Mouse (Mus musculus): ENCODE results near the gene Msantd2.

Msantd2 gene

GRCm38 (mm10) chr9:37569231-37569835 is 80.2 kb downstream of the Msantd2 start:
- no peak for DNase-seq (ENCODE audit: low read depth)

- no peak for DNase-seq (ENCODE audit: low read depth)
Observed at GRCm38 (mm10) chr9:37572204-37572876, 83.2 kb downstream of the Msantd2 start.

All from induced T-regulatory cell, adult 2 months (primary cell).